Mouse (Mus musculus) NIH3T3 (cell line): Measurements from ENCODE around the gene Actg1.

ENCODE experiments used
- DNase-seq: peaks from one replicate; pipeline ENCODE4 v3.0.0-alpha.2; 2012; ENCODE audit warnings: low read depth

Gene Actg1

GRCm38 (mm10) chr11:120347791-120348683 is at the start of gene Actg1:
Gene Actg1, minus strand, starts transcription at chr11:120348542.
- DNase-seq, result peak; percentile 95

- DNase-seq, result no peak
Measured at GRCm38 (mm10) chr11:120397602-120398001, 49.3 kb upstream of the Actg1 start.

- DNase-seq, result peak; percentile 52
Measured at GRCm38 (mm10) chr11:120395661-120396060, 47.3 kb upstream of the Actg1 start.

GRCm38 (mm10) chr11:120388580-120388979 is 40.2 kb upstream of the Actg1 start:
- DNase-seq, result no peak

- DNase-seq, result peak; percentile 79
Measured at GRCm38 (mm10) chr11:120387157-120387556, 38.8 kb upstream of the Actg1 start.

GRCm38 (mm10) chr11:120386632-120387031 is 38.3 kb upstream of the Actg1 start:
- DNase-seq, result no peak

GRCm38 (mm10) chr11:120382509-120382908 is 34.2 kb upstream of the Actg1 start:
- no peak for DNase-seq

GRCm38 (mm10) chr11:120381157-120381556 is 32.8 kb upstream of the Actg1 start:
- no peak for DNase-seq

- no peak for DNase-seq
Measured at GRCm38 (mm10) chr11:120380271-120380670, 31.9 kb upstream of the Actg1 start.

DNA sequence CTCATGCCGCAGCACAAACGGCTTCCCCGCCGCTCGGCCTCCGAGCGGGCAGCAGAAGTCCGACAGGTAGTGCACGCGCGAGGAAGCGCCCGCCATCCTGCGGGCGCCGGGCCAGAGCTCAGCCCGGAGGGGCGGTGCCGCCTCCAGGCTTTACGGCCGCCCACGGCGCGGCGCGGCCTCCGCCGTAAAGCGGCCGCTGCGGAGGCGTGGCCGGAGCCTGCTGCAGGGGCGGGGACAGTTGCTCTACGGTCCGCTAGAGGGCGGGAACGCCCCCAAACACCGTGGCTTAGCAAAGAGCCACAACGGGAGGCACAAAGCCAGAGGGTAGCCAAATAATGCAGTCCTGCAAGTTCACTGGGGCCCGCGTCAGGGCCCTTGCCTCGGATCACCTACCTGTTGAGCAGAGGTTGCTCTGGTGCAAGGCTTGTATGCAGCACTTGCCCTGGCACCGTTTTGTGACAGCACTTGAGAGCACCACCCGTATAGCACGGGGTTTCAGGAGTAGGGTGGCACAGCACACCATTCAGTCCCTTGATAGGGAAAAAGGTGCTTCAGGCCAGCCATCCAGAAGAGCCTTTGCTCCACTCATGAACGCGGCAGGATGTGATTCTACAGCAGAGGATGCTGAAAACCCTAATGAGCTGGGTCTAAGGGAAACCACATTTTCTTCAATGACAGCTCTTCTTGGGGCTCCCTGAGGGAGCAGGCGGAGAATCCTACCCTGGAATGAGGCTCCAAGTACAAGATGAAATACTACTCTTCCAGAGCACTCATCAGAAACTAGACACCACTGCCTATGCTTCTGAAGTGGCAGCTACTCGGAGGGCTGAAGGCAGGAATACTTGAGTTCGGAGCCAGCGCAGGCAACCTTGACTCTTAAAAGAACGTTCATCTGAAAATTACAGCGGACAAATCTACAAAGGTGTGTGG is 30.5 kb upstream of the Actg1 start, which contains the start of gene Faap100:
Gene Faap100, minus strand, starts transcription at position 154 of the 930 bp plus-strand sequence.
- peak; percentile 97 for DNase-seq

DNA sequence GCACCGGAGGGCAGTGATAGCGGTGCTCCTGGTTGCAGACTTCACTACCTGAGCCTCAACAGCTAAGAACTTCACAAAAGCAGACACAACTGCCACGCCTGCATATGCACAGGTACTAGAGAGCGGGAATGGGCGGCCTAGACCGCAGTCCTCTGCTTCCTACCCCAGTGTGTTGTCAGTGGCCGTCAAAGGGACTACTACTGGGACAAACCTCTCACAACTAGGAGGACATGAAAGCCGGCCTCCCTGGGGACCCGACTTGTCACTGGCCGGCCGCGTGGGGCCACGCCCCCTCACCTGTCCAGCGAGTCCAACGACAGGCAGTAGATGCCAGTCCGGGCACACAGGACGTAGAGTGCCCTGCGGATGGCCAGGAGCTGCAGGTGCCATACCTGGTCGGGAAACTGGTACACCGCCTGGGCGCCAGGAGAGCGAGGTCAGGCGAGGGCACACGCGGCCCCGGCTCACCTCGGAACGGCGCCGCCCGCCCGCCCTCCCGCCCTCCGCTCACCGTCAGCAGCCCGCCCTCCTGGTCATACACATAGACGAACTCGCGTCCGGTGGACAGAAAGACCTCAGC is 29.8 kb upstream of the Actg1 start:
- DNase-seq, result peak; percentile 28

- DNase-seq, result no peak
Measured at GRCm38 (mm10) chr11:120377337-120377736, 29.0 kb upstream of the Actg1 start.

DNA sequence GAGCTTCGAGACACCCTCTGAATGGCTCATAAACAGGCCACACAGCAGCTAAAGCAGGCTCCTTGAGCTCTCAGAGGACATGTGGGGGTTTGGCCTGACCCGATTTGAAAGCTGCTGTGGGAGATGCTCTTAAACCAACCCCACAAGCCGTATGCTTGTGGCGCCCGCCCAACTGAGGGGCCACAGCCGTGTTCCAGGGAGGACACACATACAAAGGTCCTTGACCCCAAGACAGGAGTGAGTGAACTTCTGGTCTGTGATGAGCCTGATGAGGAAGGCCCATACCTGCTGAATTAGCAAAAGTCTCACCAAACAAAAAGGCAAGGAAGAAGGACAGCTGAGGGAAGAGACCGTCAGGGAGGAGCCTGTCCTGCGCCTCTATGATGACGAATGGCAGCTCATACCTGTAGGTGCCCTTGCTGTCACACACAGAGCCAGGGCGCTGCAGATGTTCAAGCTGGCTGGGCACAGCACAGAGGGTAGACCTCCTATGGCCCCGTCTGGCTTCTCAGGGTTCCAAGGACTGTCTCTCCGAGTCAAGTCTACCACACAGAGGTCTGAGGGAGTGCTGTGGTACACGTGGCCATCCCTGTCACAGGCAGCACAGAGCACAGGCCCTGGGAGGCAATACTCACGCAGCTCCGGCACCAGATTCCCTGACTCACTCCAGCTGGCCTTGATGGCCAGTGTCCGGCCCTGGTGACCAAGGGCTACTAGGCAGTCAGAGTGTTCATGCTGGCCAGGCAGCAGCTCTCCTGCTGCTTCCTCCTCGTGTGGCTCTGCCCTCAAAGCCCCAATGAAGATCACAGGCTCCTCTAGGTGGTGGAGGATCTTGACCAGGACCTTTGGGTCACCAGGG is 28.2 kb upstream of the Actg1 start:
- no peak for DNase-seq

DNA sequence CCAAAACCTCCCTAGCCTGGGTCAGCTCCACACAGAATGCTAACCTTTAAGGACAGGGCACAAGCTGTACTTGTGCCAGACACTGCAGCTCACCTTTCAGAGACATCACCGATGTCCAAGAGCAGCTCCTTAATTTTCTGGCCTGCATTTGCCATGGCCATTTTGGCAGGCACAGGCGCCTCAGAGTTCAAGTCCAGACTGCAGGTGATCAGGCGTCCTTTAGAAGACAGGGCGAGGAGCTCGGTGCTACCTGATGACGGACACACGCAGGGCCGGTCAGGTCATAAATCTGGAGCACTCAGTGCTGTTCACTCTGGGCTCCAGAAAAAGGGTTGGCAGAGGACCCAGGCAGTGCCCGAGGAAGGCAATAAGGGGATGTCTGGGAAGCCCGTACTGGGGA is 27.0 kb upstream of the Actg1 start:
- DNase-seq, result no peak

- DNase-seq, result peak; percentile 42
Measured at GRCm38 (mm10) chr11:120373820-120374586, 25.7 kb upstream of the Actg1 start.

DNA sequence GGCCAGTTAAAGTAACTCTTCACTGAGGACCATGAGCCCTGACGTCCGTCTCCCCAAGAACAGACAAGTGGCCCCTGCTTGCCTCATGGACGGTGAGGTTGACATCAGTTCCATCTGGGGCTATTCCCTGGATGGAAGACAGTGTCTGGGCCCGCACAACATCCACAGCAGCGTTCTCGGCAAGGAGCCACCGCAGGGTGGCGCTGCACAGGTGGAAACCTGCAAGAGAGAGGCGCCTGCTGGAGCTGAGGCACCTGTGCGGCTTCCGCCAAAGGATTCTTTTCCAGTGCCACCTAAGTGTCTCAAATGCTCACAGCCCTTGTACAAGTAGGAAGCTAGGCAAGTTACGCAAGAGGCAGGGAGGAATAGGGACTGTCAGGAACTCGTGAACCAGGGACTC is 24.7 kb upstream of the Actg1 start:
- DNase-seq, result no peak

GRCm38 (mm10) chr11:120369656-120370055 is 21.3 kb upstream of the Actg1 start:
- DNase-seq, result peak; percentile 84

GRCm38 (mm10) chr11:120366443-120367027 is 18.2 kb upstream of the Actg1 start:
- no peak for DNase-seq

DNA sequence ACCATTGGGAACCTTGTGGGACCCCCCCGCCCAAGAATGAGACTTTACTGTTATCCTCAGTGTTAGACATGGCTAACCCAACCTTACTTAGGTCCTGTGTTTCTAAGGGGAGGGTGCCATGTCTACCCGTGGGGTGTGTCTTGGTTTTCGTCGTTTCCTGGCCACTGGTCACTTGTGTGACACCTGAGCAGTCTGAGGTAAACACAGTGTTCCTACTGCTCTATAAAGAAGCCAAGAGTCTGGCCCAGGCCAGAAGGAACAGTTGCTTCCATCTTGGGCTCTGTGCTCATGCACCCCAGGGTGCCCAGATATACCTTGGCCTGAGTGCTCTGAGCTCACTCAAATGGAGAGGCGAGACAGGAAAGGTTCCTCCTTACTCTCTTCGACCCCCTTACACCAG is 14.5 kb upstream of the Actg1 start:
- DNase-seq, result no peak

DNA sequence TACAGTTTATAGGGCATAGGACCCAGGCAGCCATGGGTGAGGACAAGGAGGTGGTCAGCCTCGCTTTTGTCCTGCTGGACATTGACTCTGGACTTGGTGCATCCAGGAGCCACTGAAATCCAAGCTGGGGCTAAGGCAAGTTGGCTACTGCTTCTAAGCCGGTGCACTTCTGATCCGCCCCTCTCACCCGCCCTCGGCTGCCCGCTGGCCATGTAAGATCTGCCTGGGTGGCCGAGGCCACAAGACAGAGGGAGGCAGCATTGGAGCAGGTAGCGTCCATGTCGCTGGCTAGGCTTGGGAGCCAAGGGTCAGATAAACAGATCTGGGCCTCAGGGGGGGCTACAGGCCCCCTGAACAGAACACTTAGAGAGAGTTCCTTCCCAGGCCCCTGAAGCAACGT is 13.0 kb upstream of the Actg1 start, which contains the start of gene Fscn2:
Gene Fscn2, plus strand, starts transcription at position 240 of the 400 bp plus-strand sequence.
- no peak for DNase-seq
